Mouse (Mus musculus) megakaryocyte, embryonic 14.5 days (primary cell): ENCODE measurements at regions not wholly inside any gene's neighbourhood (a gene's known extent, or its start where the extent isn't known, plus 50 kb on each side); places are given as distances from the start of the nearest gene placed in this dataset.

ENCODE experiments used
- FLI1 ChIP-seq: IDR thresholded peaks from 2 replicates; pipeline ENCODE4 v1.6.1; 2012; ENCODE audit warnings: low read length, inconsistent platforms, mixed read lengths
- GATA1 ChIP-seq: IDR thresholded peaks from 3 replicates; pipeline ENCODE4 v1.6.1; 2012; ENCODE audit warnings: mixed read lengths, low read length, inconsistent platforms, borderline replicate concordance

DNA sequence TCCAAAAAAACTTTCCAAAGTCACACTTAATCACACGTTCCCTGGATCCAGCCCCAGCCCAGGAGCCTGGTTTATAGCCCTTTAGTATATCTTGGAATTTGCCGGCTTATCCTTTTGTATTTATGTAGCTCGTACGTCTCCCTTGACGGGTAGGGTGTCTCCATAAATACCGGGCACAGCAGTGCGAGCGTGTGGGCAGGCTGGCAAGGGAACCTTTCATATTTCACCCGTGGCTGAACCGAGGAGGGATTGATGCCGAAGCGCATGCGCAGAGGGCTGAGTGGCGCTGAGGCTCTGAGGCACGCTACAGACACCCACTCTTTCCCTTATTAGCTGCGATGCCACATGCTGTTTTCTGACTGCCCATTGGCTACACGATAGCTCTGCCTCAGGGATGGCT lies 301.9 kb upstream of the Kcnab2 start:
- TF ChIP-seq GATA1 (no peak), FLI1 (no peak)
